Mouse (Mus musculus) E14TG2a.4 (cell line): ENCODE results near the gene Dnajb4.

Experiments
- CTCF ChIP-seq: conservative IDR thresholded peaks from 2 replicates; pipeline ENCODE4 v1.5.1; 2014; ENCODE audit warnings: low read length
- NANOG ChIP-seq: IDR thresholded peaks from 2 replicates; pipeline ENCODE4 v1.6.1; 2014; ENCODE audit warnings: borderline replicate concordance, low read length, mixed read lengths

DNA sequence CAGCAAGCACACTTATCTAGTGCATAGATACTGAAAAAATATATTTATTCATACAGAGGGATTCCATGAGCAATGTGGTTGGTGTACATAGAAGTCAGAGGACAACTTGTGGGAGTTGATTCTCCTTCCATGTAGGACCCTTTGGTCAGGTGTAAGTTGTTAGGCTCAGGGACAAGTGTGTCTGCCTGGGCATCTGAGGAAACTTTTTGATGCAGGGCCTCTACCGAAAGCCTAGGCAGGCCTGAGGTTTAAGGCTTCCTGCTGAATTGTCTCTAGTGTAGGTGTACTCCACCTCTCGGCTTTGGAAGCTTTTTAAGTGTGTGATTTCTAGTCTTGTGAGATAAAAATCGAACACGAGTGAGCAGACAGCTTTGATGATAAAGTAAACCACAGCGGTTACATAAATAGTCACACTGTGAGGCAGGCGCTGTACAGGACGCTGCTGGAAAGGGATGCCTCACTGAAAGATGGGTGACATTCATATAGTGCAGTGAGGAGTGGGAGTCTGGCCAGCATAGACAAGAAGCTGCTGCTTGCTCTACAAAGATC, 1.7 kb upstream of the Dnajb4 start:
- TF ChIP-seq CTCF = no peak
- TF ChIP-seq NANOG = no peak
